Comparison of ENCODE assay signal across 19 mouse cellular contexts in the genomic region with DNA sequence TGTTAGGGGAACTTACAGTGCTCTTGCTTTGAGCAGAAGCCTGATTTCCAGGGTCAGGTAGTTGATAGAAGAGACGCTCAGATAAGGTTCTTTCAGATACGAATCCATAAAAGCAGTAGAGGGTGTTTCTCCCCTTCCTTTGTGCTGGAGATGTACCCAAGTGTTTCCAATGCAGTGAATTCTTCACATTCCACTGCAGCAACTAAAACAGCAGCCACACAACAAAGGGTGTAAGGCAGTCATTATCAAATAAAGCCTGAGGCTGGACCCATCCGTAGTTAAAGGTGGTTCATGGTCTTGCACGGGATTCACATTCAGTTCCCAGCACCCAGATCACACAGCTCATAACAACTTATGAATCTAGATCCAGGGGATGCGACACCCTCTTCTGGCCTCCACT.
DNase-seq lines count a peak whose midpoint lies in the region; ATAC-seq and TF ChIP-seq lines count a peak whose summit lies in the region.
"Had no signal": no experiment of that assay in that cellular context is flagged by ENCODE, and none has a peak within 500 bp of the region (broad histone marks: within the 10 kb centered on the region; RNA-seq: fewer than 3 reads in every experiment).

No protein-coding gene starts in this region.

- peak overlapping the region; percentile 91 for H3K27ac ChIP-seq in layer of hippocampus, adult 2 months
- H3K27ac ChIP-seq in forebrain, embryonic 14.5 days (ENCODE audit: low read depth, low read length), result no peak overlapping the region
- H3K27ac ChIP-seq: embryonic facial prominence, embryonic 10.5 days; embryonic facial prominence, embryonic 12.5 days; forebrain, embryonic 13.5 days had no signal

- DNase-seq in layer of hippocampus, adult 2 months (ENCODE audit: low spot score in 2 of 2), result no peak
- DNase-seq in layer of hippocampus, postnatal 14 days (ENCODE audit: low spot score in 2 of 2), result no peak
- DNase-seq in R1 (ENCODE audit: low read depth, low spot score), result peak; percentile 69
- no peak for DNase-seq in left cerebral cortex, postnatal 4 days
- DNase-seq in forebrain, embryonic 14.5 days (ENCODE audit: low spot score), result no peak
- DNase-seq: adrenal gland, adult 8-10 months; adrenal gland, postnatal 14 days; adrenal gland, postnatal 36 days; cerebellum, adult 11-12 months; cerebellum, adult 2 months; cerebellum, adult 9-10 months; cerebellum, postnatal 10 days; cerebellum, postnatal 25 days had no signal

- peaks cover 4% of the 10 kb centered on the region; the same call in 1 of the 2 replicates for H3K4me1 ChIP-seq in forebrain, embryonic 14.5 days (ENCODE audit: control insufficient read depth, insufficient read depth, low read length)
- H3K4me1 ChIP-seq: embryonic facial prominence, embryonic 10.5 days; embryonic facial prominence, embryonic 12.5 days had no signal

- H3K36me3 ChIP-seq in forebrain, embryonic 14.5 days (ENCODE audit: control insufficient read depth, insufficient read depth, low read length), result no peaks in the 10 kb centered on the region
- H3K36me3 ChIP-seq: embryonic facial prominence, embryonic 10.5 days; embryonic facial prominence, embryonic 12.5 days; G1E had no signal

- no peak overlapping the region for H3K4me3 ChIP-seq in layer of hippocampus, adult 2 months
- no peak overlapping the region for H3K4me3 ChIP-seq in forebrain, embryonic 14.5 days (ENCODE audit: low read depth, low read length)
- H3K4me3 ChIP-seq: embryonic facial prominence, embryonic 10.5 days; embryonic facial prominence, embryonic 12.5 days; forebrain, embryonic 13.5 days had no signal

- 0 out of 2 replicates have a peak, but pooled peaks have one; percentile 7 for TF ChIP-seq CTCF in layer of hippocampus, adult 2 months (conservative IDR thresholded peaks at IDR 0.05)

- H3K9ac ChIP-seq in forebrain, embryonic 14.5 days (ENCODE audit: low read length), result no peak overlapping the region
- H3K9ac ChIP-seq: embryonic facial prominence, embryonic 12.5 days; forebrain, embryonic 13.5 days had no signal

- no peak for ATAC-seq in forebrain, embryonic 14.5 days
- ATAC-seq: activated CD4-positive, CD25-positive, alpha-beta regulatory T cell, adult 4 months; forebrain, embryonic 13.5 days; Patski had no signal

- no peak overlapping the region for H3K4me2 ChIP-seq in forebrain, embryonic 14.5 days (ENCODE audit: low read length)
- H3K4me2 ChIP-seq: embryonic facial prominence, embryonic 12.5 days; forebrain, embryonic 13.5 days had no signal

- 92% methylated on average over 5 of the region's 5 CpGs for WGBS in forebrain, embryonic 14.5 days

- no peaks in the 10 kb centered on the region for H3K9me3 ChIP-seq in forebrain, embryonic 14.5 days (replicated peaks; ENCODE audit: control insufficient read depth, low read length)
- H3K9me3 ChIP-seq: embryonic facial prominence, embryonic 10.5 days; embryonic facial prominence, embryonic 12.5 days; forebrain, embryonic 13.5 days; G1E had no signal

- intact Hi-C loops in left cerebral cortex, postnatal 4 days (cut with DNase I), result no loop called here

- no peaks in the 10 kb centered on the region for H3K27me3 ChIP-seq in forebrain, embryonic 14.5 days (replicated peaks; ENCODE audit: control insufficient read depth, insufficient read depth, low read length)
- H3K27me3 ChIP-seq: embryonic facial prominence, embryonic 12.5 days; forebrain, embryonic 13.5 days; Patski had no signal
